Mouse (Mus musculus) splenic B cell, adult 2 months (primary cell): ENCODE results near the gene Haghl.

Experiments
- DNase-seq: peaks from one replicate; pipeline ENCODE4 v3.0.0-alpha.2; 2011; ENCODE audit warnings: low read depth, low spot score
- H3K27me3 ChIP-seq: 2 replicates; pipeline ENCODE4 v1.6.1; 2012; ENCODE audit warnings: mild to moderate bottlenecking, low read length, moderate library complexity, mixed read lengths; ENCODE audit not compliant: control insufficient read depth, poor library complexity, insufficient read depth, severe bottlenecking
- H3K36me3 ChIP-seq: 2 replicates; pipeline ENCODE4 v1.6.1; 2012; ENCODE audit warnings: mild to moderate bottlenecking, low read length, moderate library complexity, mixed read lengths; ENCODE audit not compliant: control insufficient read depth, poor library complexity, insufficient read depth, severe bottlenecking

The Haghl gene

DNA sequence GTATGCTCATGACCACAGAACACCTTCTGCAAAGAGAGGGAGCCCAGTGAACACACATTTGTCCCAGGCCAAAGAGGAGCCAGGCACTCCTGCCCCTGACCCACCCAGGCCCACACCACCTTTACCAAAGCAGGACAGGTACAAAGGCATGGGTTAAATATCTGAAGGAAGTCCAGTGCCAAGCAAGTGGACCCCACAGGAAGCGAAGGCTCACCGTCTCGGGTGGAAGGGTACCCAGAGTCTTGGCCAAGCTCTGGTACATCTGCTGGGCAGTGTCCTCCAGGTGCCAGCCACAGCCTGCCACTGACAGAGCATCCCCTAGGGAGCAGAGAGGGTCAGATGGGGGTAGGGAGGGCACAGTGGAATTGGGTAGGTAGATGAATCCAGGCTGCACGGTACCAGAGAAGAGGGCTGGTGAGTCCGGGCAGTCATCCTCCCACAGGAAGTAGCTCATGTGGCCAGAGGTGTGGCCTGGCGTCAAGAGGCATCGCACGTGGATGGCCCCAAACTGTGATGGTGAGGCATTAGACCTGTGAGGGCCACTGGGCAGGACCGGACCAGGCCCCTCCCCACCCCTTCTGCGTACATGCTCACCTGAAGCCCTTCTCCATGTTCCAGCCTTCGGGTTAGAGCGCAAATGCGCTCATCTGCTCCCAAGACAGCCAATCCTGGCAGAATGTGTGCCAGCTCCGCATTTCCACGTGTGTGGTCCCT is 1.5 kb downstream of the Haghl start:
- no peaks in the 10 kb centered on the region for H3K27me3 ChIP-seq
- no peak for DNase-seq
- peaks cover 10% of the 10 kb centered on the region for H3K36me3 ChIP-seq

GRCm38 (mm10) chr17:25783086-25783485 is 2.4 kb downstream of the Haghl start:
- DNase-seq, result no peak
- Histone ChIP-seq H3K36me3 (peaks cover 10% of the 10 kb centered on the region), H3K27me3 (no peaks in the 10 kb centered on the region)

GRCm38 (mm10) chr17:25781339-25781738 is 4.1 kb downstream of the Haghl start:
- Histone ChIP-seq H3K36me3 (peaks cover 13% of the 10 kb centered on the region), H3K27me3 (no peaks in the 10 kb centered on the region)
- no peak for DNase-seq

DNA sequence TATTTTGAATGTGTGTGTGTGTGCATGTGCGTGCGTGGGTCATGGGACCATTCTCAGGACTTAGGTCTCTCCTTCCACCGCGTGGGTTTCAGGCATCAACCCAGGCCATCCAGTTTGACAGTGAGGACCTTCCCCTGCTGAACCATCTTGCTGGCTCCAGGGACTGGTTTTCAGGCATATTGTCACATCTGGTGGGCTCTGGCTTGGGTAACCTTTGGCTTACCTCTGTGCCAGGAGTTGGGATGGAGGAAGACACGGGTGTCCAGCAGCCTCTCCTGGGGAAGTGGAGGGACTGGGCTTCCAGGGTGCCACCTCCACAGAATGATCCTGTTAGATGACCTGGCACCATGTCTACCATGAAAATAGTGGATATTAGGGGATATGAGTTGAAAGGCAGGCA is 7.5 kb downstream of the Haghl start:
- DNase-seq, result no peak
- Histone ChIP-seq H3K36me3 (peaks cover 13% of the 10 kb centered on the region), H3K27me3 (no peaks in the 10 kb centered on the region; the same call in 1 of the 2 replicates)

GRCm38 (mm10) chr17:25775318-25776062 is 10.0 kb downstream of the Haghl start:
- Histone ChIP-seq H3K27me3 (no peaks in the 10 kb centered on the region; the same call in 1 of the 2 replicates), H3K36me3 (peaks cover 8% of the 10 kb centered on the region)
- DNase-seq, result no peak

DNA sequence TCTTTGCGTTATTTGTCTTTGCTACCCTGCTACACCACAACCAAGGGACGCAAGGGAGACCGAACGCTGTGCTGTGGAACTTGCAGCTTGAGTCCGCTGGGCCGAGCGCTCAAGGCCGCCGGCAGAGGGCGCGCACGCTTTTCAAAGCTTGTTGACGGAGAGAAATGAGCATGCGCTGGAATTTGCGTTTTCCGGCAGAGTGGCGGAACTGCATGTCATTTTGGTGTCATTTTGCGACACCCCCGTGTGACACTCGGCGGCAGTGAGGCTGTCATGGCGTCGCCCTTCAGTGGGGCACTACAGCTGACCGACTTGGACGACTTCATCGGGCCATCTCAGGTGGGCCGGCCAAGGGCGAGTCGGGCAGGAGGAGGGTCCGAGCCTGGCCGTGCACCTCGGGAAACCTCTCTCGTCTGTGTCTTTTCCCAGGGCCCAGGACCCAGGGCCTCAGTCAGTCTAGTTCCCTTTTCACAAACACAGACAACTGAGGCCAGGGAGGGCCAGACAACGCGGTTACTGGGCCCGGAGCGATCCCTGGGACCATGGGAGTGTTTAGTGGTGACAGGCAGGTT is 11.8 kb downstream of the Haghl start, which contains the start of gene Narfl:
Gene Narfl (plus strand): TSS at position 228 of the 572 bp plus-strand sequence.
- peak; percentile 99 for DNase-seq
- peaks cover 3% of the 10 kb centered on the region for H3K36me3 ChIP-seq
- H3K27me3 ChIP-seq, result no peaks in the 10 kb centered on the region; the same call in 1 of the 2 replicates

GRCm38 (mm10) chr17:25769331-25769730 is 16.1 kb downstream of the Haghl start:
- Histone ChIP-seq H3K36me3 (no peaks in the 10 kb centered on the region), H3K27me3 (no peaks in the 10 kb centered on the region)
- DNase-seq, result no peak

- Histone ChIP-seq H3K27me3 (no peaks in the 10 kb centered on the region), H3K36me3 (no peaks in the 10 kb centered on the region)
- DNase-seq, result no peak
Observed at GRCm38 (mm10) chr17:25765886-25766285, 19.6 kb downstream of the Haghl start.

DNA sequence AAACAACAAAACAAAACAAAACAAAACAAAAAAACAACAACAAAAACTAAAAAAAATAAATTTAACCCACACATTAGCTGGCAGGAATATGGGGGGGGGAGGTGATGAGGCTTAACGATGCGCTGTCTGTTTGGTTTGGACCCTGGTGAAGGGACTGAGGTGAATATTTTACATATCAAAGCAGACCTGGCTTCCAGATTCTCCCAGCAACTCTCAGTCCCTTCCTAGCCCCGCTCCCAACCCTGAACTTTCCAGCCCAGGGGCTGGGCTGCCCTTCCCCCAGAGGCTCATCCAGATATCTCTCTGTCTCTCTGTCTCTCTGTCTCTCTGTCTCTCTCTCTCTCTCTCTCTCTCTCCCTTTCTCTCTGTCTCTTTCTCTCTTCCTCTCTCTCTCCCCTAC is 22.9 kb downstream of the Haghl start:
- no peaks in the 10 kb centered on the region for H3K36me3 ChIP-seq
- no peak for DNase-seq
- no peaks in the 10 kb centered on the region for H3K27me3 ChIP-seq

GRCm38 (mm10) chr17:25761561-25761970 is 23.9 kb downstream of the Haghl start:
- DNase-seq, result no peak
- no peaks in the 10 kb centered on the region for H3K36me3 ChIP-seq
- H3K27me3 ChIP-seq, result no peaks in the 10 kb centered on the region

DNA sequence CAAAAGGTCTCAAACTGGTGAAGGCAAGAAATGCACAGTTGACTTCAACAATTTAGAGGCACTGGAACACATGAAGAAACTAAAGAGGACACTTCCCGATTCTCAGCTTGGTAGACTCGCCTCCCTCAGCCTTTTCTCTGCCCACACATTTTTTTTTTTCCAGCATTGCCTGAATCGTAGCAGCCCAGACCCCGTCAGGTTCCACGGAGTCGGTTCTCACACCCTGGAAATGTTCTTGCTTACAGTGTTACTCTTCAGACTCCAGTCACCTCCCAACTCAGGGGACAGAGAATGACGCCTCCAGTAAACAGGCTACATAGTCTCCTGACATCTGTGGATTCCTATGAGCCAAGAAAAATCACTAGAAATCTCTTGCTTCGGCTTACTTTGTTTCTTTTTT is 25.3 kb downstream of the Haghl start:
- no peak for DNase-seq
- Histone ChIP-seq H3K27me3 (no peaks in the 10 kb centered on the region), H3K36me3 (no peaks in the 10 kb centered on the region)

- no peak for DNase-seq
- Histone ChIP-seq H3K36me3 (no peaks in the 10 kb centered on the region), H3K27me3 (no peaks in the 10 kb centered on the region)
Observed at GRCm38 (mm10) chr17:25757691-25758090, 27.8 kb downstream of the Haghl start.

- DNase-seq, result no peak
- H3K27me3 ChIP-seq, result no peaks in the 10 kb centered on the region
Observed at GRCm38 (mm10) chr17:25756378-25757242, 28.9 kb downstream of the Haghl start.

DNA sequence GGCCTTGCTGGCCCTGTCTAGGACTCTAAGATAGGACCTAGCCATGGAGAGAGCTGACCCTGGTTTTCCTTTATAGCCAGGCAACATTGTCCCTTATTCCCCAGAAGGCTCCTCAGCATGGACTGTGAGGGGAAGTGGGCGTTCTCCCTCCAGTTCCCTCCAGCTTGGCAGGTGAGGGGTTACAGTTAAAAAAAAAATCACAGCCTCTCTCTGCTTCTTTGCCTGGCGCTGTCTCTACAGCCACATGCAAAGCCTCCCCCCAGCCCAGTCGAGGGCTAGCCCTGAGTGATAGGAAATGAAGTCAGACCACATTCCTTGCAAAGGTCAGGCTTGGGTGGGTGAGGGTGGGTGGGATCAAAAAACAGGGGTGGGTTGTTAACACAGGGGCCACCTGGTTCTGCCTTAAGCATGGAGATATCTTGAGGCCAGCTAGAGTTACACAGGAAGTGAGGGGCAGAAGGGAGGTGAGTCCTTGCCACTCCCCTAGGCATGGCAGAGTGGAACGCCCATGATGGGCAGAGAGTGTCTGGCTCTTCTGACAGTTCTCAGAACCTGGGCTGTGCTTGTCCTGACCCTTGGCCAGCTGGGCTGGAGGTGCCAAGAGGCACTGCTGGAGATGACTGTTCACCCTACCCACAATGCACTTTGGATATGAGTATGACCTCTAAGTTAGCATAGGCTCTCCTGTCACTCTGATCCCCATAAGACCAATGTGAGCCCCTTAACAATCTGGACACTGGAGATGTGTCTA is 29.7 kb downstream of the Haghl start:
- no peaks in the 10 kb centered on the region for H3K27me3 ChIP-seq
- no peaks in the 10 kb centered on the region for H3K36me3 ChIP-seq
- DNase-seq, result no peak

More at GRCm38 (mm10) chr17:25756378-25757242, 28.9 kb downstream of the Haghl start:
- H3K36me3 ChIP-seq, result no peaks in the 10 kb centered on the region
